Mouse (Mus musculus): ENCODE results near the gene Cacng3. TPM values are rescaled to one million over a fixed set of nuclear protein-coding genes. Genes with fewer than 3 reads are reported as not detected.

Gene Cacng3
- total and polyA plus RNA-seq, 2 experiments from 2014 or later: 0.05 TPM; not detected in 1

DNA sequence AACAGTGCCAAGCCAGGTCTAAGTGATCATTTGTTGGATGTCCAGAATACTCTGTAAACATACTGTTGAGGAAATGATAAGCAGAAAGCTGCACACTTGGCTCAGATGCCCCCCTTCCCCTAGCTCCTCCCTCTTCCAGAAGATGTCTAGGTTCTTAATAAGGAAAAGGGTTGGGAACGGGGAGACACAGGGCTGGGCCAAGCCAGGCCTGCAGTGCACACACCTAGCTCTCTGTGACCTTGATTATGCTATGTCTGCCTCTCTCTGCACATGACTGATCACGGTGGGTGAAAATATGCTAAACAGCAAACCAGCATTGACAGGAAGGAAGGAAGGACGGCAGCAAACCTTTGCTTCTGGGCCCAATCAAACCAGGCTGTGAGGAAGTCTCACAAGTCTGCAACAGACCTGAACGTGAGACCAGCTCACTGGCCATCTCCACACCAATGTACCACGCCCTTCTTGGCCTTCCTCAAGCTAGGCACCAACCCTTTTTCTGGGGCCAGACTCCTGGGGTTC, 53.1 kb downstream of the Cacng3 start:
- Histone ChIP-seq H3K4me3 (ENCODE audit: low read depth, low read length) (no peak overlapping the region), H3K4me1 (ENCODE audit: control insufficient read depth, insufficient read depth) (no peaks in the 10 kb centered on the region), H3K9me3 (replicated peaks; ENCODE audit: control insufficient read depth, low read length) (no peaks in the 10 kb centered on the region), H3K27ac (ENCODE audit: low read depth) (no peak overlapping the region), H3K9ac (replicated peaks; ENCODE audit: low read depth, low read length) (no peak overlapping the region), H3K27me3 (ENCODE audit: control insufficient read depth, insufficient read depth, low read length) (no peaks in the 10 kb centered on the region), H3K36me3 (replicated peaks; ENCODE audit: control insufficient read depth, insufficient read depth, low read length) (no peaks in the 10 kb centered on the region), H3K4me2 (ENCODE audit: low read depth, low read length) (no peak overlapping the region)
- no peak for TF ChIP-seq EP300 (IDR thresholded peaks at IDR 0.05; ENCODE audit: low read depth)
- no peak for TF ChIP-seq CTCF (IDR thresholded peaks at IDR 0.05; ENCODE audit: low read depth)
- 40% methylated on average over 5 of the region's 5 CpGs for WGBS
- no peak for ATAC-seq (ENCODE audit: insufficient read depth, low read depth)
- no peak for DNase-seq (ENCODE audit: low spot score)

DNA sequence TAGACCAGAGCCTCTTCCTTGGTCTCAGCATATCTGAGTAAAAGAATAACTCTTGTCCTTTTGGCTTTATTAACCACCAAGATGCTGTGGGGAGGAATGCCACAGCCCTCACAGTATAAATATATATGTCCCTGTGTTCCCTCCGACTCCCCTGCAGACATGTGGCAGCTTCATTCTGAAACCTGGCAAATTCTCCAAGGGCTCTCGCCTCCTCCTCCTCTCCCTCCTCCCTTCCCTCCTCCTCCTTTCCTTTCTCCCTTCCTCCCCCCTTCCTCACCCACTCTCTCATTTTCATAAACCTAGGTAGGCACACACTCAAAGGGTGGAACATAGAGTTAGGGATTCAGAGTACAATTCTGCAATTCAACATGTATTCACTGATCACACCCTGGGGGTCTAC, 56.1 kb downstream of the Cacng3 start:
- H3K27me3 ChIP-seq (ENCODE audit: control insufficient read depth, insufficient read depth, low read length): no peaks in the 10 kb centered on the region
- H3K27ac ChIP-seq (ENCODE audit: low read depth): no peak overlapping the region
- H3K4me2 ChIP-seq (ENCODE audit: low read depth, low read length): no peak overlapping the region
- ATAC-seq (ENCODE audit: insufficient read depth, low read depth): no peak
- WGBS: 56% methylated on average over 2 of the region's 2 CpGs
- TF ChIP-seq CTCF (IDR thresholded peaks at IDR 0.05; ENCODE audit: low read depth): no peak
- TF ChIP-seq EP300 (IDR thresholded peaks at IDR 0.05; ENCODE audit: low read depth): no peak
- H3K4me3 ChIP-seq (ENCODE audit: low read depth, low read length): no peak overlapping the region
- no peaks in the 10 kb centered on the region for H3K36me3 ChIP-seq (replicated peaks; ENCODE audit: control insufficient read depth, insufficient read depth, low read length)
- no peak for DNase-seq (ENCODE audit: low spot score)
- no peaks in the 10 kb centered on the region for H3K4me1 ChIP-seq (ENCODE audit: control insufficient read depth, insufficient read depth)
- no peaks in the 10 kb centered on the region for H3K9me3 ChIP-seq (replicated peaks; ENCODE audit: control insufficient read depth, low read length)
- no peak overlapping the region for H3K9ac ChIP-seq (replicated peaks; ENCODE audit: low read depth, low read length)

DNA sequence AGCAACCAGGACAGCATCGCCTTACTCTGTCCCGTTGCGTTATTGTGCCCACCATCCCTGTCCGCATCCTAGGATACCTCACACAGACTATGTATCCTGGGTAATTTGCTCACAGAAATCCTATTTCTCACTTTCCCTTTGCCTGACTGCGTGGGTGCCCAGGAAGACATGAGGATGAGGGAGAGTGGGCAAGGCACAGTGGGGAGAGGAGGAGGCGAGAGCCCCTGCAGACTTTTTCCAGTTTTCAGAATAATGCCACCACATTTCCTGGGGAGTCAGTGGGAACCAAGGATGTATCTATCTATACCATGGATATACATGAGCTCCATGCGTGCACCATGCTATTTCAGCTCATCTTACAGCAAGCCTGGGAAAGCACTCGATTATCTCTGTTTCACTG, 57.9 kb downstream of the Cacng3 start:
- Histone ChIP-seq H3K4me1 (ENCODE audit: control insufficient read depth, insufficient read depth) (no peaks in the 10 kb centered on the region), H3K4me3 (ENCODE audit: low read depth, low read length) (no peak overlapping the region), H3K4me2 (ENCODE audit: low read depth, low read length) (no peak overlapping the region), H3K9ac (replicated peaks; ENCODE audit: low read depth, low read length) (no peak overlapping the region), H3K27ac (ENCODE audit: low read depth) (no peak overlapping the region), H3K36me3 (replicated peaks; ENCODE audit: control insufficient read depth, insufficient read depth, low read length) (no peaks in the 10 kb centered on the region), H3K27me3 (ENCODE audit: control insufficient read depth, insufficient read depth, low read length) (no peaks in the 10 kb centered on the region), H3K9me3 (replicated peaks; ENCODE audit: control insufficient read depth, low read length) (no peaks in the 10 kb centered on the region)
- 86% methylated on average over 8 of the region's 8 CpGs for WGBS
- TF ChIP-seq EP300 (IDR thresholded peaks at IDR 0.05; ENCODE audit: low read depth) (no peak), CTCF (IDR thresholded peaks at IDR 0.05; ENCODE audit: low read depth) (no peak)
- DNase-seq (ENCODE audit: low spot score) (no peak), ATAC-seq (ENCODE audit: insufficient read depth, low read depth) (no peak)

DNA sequence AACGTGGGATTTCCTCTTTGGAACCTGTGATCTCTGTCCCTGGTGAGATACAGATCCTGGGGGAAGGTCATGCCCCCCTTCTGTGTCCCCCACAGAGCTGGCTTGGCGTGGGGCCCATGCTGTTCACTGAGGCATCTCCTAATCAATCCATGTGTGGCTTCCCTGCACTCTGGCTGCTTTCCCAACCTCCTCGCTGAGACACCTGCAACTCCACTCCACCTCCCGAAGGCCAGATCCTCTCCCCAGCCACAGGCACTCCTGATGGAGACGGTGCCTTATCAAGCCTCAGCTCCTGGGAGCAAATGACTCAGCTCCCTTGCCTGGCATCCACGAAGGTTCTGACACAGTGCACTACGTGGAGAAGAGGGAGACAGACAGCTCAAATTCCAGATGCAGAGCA, 58.6 kb downstream of the Cacng3 start:
- TF ChIP-seq CTCF (IDR thresholded peaks at IDR 0.05; ENCODE audit: low read depth): no peak
- TF ChIP-seq EP300 (IDR thresholded peaks at IDR 0.05; ENCODE audit: low read depth): no peak
- H3K36me3 ChIP-seq (replicated peaks; ENCODE audit: control insufficient read depth, insufficient read depth, low read length): no peaks in the 10 kb centered on the region
- no peak overlapping the region for H3K4me2 ChIP-seq (ENCODE audit: low read depth, low read length)
- H3K4me3 ChIP-seq (ENCODE audit: low read depth, low read length): no peak overlapping the region
- H3K27ac ChIP-seq (ENCODE audit: low read depth): no peak overlapping the region
- WGBS: 12% methylated on average over 7 of the region's 7 CpGs
- H3K9me3 ChIP-seq (replicated peaks; ENCODE audit: control insufficient read depth, low read length): no peaks in the 10 kb centered on the region
- no peaks in the 10 kb centered on the region for H3K27me3 ChIP-seq (ENCODE audit: control insufficient read depth, insufficient read depth, low read length)
- no peaks in the 10 kb centered on the region for H3K4me1 ChIP-seq (ENCODE audit: control insufficient read depth, insufficient read depth)
- DNase-seq (ENCODE audit: low spot score): no peak
- no peak overlapping the region for H3K9ac ChIP-seq (replicated peaks; ENCODE audit: low read depth, low read length)
- no peak for ATAC-seq (ENCODE audit: insufficient read depth, low read depth)

DNA sequence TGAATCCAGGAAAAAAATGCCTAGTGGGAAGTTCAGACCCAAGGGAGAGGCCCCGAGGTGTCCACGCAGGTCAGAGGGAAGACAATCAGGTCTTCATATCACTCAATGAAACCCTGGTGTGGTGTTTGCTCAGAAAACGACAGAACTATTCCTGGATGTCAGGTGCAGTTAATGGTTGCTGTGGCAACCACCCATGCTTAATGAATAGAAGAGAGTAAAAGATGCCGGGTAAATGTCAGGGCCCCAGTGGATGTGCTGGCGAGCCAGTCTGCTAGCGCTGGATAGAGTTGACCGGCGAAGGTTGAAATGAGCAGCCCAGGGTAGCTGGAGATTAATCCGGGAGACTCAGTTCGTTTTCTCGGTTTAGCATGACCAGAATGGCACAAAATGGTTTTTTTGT, 65.0 kb downstream of the Cacng3 start:
- H3K27me3 ChIP-seq (ENCODE audit: control insufficient read depth, insufficient read depth, low read length): no peaks in the 10 kb centered on the region
- WGBS: 79% methylated on average over 11 of the region's 11 CpGs
- no peak overlapping the region for H3K4me2 ChIP-seq (ENCODE audit: low read depth, low read length)

DNA sequence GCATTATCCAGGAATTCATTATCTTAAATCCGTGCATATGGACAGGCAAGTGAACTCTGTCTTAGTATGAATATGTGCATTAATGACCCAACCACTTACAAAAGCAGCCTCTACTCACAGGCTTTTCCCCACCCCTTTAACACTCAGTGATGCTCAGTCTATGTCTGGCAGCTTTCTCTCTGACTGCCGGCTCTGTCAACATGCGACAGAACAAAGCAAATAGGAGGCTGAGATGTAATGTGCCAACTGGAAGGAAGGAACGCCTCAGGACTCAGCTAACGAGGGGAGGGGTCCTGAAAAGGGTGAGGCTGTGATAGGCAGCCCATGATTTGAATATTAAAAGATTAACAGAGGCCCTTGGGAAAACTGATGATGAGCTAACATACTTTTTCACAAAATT, 68.2 kb downstream of the Cacng3 start:
- Histone ChIP-seq H3K4me3 (ENCODE audit: low read depth, low read length) (no peak overlapping the region), H3K4me1 (ENCODE audit: control insufficient read depth, insufficient read depth) (no peaks in the 10 kb centered on the region), H3K27ac (ENCODE audit: low read depth) (no peak overlapping the region), H3K4me2 (ENCODE audit: low read depth, low read length) (no peak overlapping the region), H3K9me3 (replicated peaks; ENCODE audit: control insufficient read depth, low read length) (no peaks in the 10 kb centered on the region), H3K27me3 (ENCODE audit: control insufficient read depth, insufficient read depth, low read length) (no peaks in the 10 kb centered on the region), H3K36me3 (replicated peaks; ENCODE audit: control insufficient read depth, insufficient read depth, low read length) (no peaks in the 10 kb centered on the region), H3K9ac (replicated peaks; ENCODE audit: low read depth, low read length) (no peak overlapping the region)
- ATAC-seq (ENCODE audit: insufficient read depth, low read depth) (no peak), DNase-seq (ENCODE audit: low spot score) (no peak)
- TF ChIP-seq EP300 (IDR thresholded peaks at IDR 0.05; ENCODE audit: low read depth) (no peak), CTCF (IDR thresholded peaks at IDR 0.05; ENCODE audit: low read depth) (no peak)
- WGBS: 30% methylated on average over 5 of the region's 5 CpGs

More for the DNA sequence above, 65.0 kb downstream of the Cacng3 start:
- no peaks in the 10 kb centered on the region for H3K36me3 ChIP-seq (replicated peaks; ENCODE audit: control insufficient read depth, insufficient read depth, low read length)
- no peaks in the 10 kb centered on the region for H3K4me1 ChIP-seq (ENCODE audit: control insufficient read depth, insufficient read depth)
- DNase-seq (ENCODE audit: low spot score): no peak
- H3K4me3 ChIP-seq (ENCODE audit: low read depth, low read length): no peak overlapping the region
- H3K27ac ChIP-seq (ENCODE audit: low read depth): no peak overlapping the region
- H3K9me3 ChIP-seq (replicated peaks; ENCODE audit: control insufficient read depth, low read length): no peaks in the 10 kb centered on the region
- TF ChIP-seq EP300 (IDR thresholded peaks at IDR 0.05; ENCODE audit: low read depth): no peak
- no peak for TF ChIP-seq CTCF (IDR thresholded peaks at IDR 0.05; ENCODE audit: low read depth)
- H3K9ac ChIP-seq (replicated peaks; ENCODE audit: low read depth, low read length): no peak overlapping the region
- no peak for ATAC-seq (ENCODE audit: insufficient read depth, low read depth)

Measured in heart, postnatal 0 days (tissue).